Mouse (Mus musculus): ENCODE measurements at regions not wholly inside any gene's neighbourhood (a gene's known extent, or its start where the extent isn't known, plus 50 kb on each side); places are given as distances from the start of the nearest gene placed in this dataset.

GRCm38 (mm10) chr8:6002612-6003011, 897.5 kb upstream of the Slc10a2 start:
- peak; percentile 59 for DNase-seq (ENCODE audit: low spot score)

- DNase-seq (ENCODE audit: low spot score): peak; percentile 44
These were observed 889.7 kb upstream of the Slc10a2 start for GRCm38 (mm10) chr8:5994846-5995245.

GRCm38 (mm10) chr8:5965403-5966015, 860.4 kb upstream of the Slc10a2 start:
- peak; percentile 58 for DNase-seq (ENCODE audit: low spot score)

- no peak for DNase-seq (ENCODE audit: low spot score)
These were observed 859.1 kb upstream of the Slc10a2 start for GRCm38 (mm10) chr8:5964299-5964698.

GRCm38 (mm10) chr8:5938057-5938456, 832.9 kb upstream of the Slc10a2 start:
- DNase-seq (ENCODE audit: low spot score): no peak

GRCm38 (mm10) chr8:5918136-5918535, 813.0 kb upstream of the Slc10a2 start:
- no peak for DNase-seq (ENCODE audit: low spot score)
